Mouse (Mus musculus) MEL (cell line): ENCODE measurements around the gene Mphosph6.

ENCODE experiments used
- CHD2 ChIP-seq: IDR thresholded peaks from 2 replicates; pipeline ENCODE4 v1.6.1; 2011; ENCODE audit warnings: low read length, improper control_type of control experiment
- CTCF ChIP-seq, 3 experiments: IDR thresholded peaks in 2 of 3; conservative IDR thresholded peaks in 1 of 3; 2 replicates each; pipeline ENCODE4 v1.5.1; 2011 to 2012; ENCODE audit warnings: low read length in 3 of 3, low read depth in 2 of 3, mild to moderate bottlenecking in 2 of 3, improper control_type of control experiment in 1 of 3, inconsistent platforms in 1 of 3, mixed read lengths in 1 of 3, moderate library complexity in 1 of 3; ENCODE audit not compliant: control insufficient read depth in 1 of 3, insufficient read depth in 1 of 3, poor library complexity in 1 of 3, severe bottlenecking in 1 of 3
- ELF1 ChIP-seq: IDR thresholded peaks from 2 replicates; pipeline ENCODE4 v1.6.1; 2014; ENCODE audit warnings: low read depth, mild to moderate bottlenecking, inconsistent platforms, low read length, improper control_type of control experiment, moderate library complexity
- EP300 ChIP-seq, 2 experiments: IDR thresholded peaks; 2 replicates each; pipeline ENCODE4 v1.6.1; 2011; ENCODE audit warnings: improper control_type of control experiment in 2 of 2, low read length in 2 of 2, low read depth in 1 of 2, mild to moderate bottlenecking in 1 of 2
- KAT2A ChIP-seq: conservative IDR thresholded peaks from 2 replicates; pipeline ENCODE4 v1.6.1; 2012; ENCODE audit warnings: low read depth, low read length, improper control_type of control experiment, inconsistent platforms
- MYB ChIP-seq: IDR thresholded peaks from 2 replicates; pipeline ENCODE4 v1.6.1; 2011; ENCODE audit warnings: mild to moderate bottlenecking, low read depth, low read length, improper control_type of control experiment
- NELFE ChIP-seq: IDR thresholded peaks from 2 replicates; pipeline ENCODE4 v1.6.1; 2011; ENCODE audit warnings: low read depth, low read length, improper control_type of control experiment
- POLR2A ChIP-seq, 2 experiments: IDR thresholded peaks; 2 replicates each; pipeline ENCODE4 v1.6.1; 2011 to 2012; ENCODE audit warnings: low read length in 2 of 2, mild to moderate bottlenecking in 2 of 2, control low read depth in 1 of 2, improper control_type of control experiment in 1 of 2, low read depth in 1 of 2, moderate library complexity in 1 of 2; ENCODE audit not compliant: control insufficient read depth in 1 of 2, insufficient read depth in 1 of 2, poor library complexity in 1 of 2
- SIN3A ChIP-seq: IDR thresholded peaks from 2 replicates; pipeline ENCODE4 v1.6.1; 2012; ENCODE audit warnings: low read length, improper control_type of control experiment, inconsistent platforms
- TAL1 ChIP-seq: IDR thresholded peaks from 2 replicates; pipeline ENCODE4 v1.6.1; 2012; ENCODE audit warnings: mild to moderate bottlenecking, inconsistent platforms, low read length, moderate library complexity, mixed read lengths
- USF1 ChIP-seq: IDR thresholded peaks from 2 replicates; pipeline ENCODE4 v1.6.1; 2014; ENCODE audit warnings: low read depth, mild to moderate bottlenecking, inconsistent platforms, low read length, improper control_type of control experiment, moderate library complexity
- ZMIZ1 ChIP-seq: IDR thresholded peaks from 2 replicates; pipeline ENCODE4 v1.6.1; 2012; ENCODE audit warnings: low read depth, mild to moderate bottlenecking, inconsistent platforms, low read length, improper control_type of control experiment, moderate library complexity
- ZNF384 ChIP-seq: IDR thresholded peaks from 2 replicates; pipeline ENCODE4 v1.6.1; 2012; ENCODE audit warnings: low read depth, mild to moderate bottlenecking, inconsistent platforms, low read length, improper control_type of control experiment

DNA sequence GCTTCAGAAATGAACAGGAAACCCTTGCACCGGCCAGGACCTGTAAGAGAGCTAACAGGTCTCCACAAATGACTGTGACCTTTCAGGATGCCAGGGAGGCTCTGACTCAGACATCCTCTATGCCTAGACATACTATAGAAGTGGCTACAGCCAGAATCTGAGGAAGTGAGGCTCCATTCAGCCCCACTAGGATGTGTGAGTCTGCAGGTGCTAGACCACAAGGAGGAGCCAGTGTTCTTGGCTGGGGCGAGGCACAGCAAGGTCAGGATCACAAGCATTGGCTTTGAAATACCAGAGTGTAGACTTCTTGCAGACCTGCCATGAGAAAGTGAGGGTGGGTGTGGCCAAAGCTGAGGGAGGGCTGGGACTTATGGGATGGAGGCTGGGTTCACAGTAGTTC is 29.1 kb downstream of the Mphosph6 start:
- no peak for TF ChIP-seq ELF1
- no peak for TF ChIP-seq USF1
- TF ChIP-seq CHD2 = no peak
- peak in 2 of 3 experiments; percentile 15 to 47; a peak in 3 of 6 replicates for TF ChIP-seq CTCF (IDR thresholded peaks at IDR 0.05 in 2 of 3, conservative IDR thresholded peaks at IDR 0.05 in 1 of 3; ENCODE audit: control insufficient read depth in 1 of 3, insufficient read depth in 1 of 3, low read depth in 2 of 3, low read length in 3 of 3, poor library complexity in 1 of 3, severe bottlenecking in 1 of 3)
- no peak for TF ChIP-seq MYB
- no peak for TF ChIP-seq KAT2A
- no peak for TF ChIP-seq TAL1
- TF ChIP-seq ZNF384 = no peak
- no peak for TF ChIP-seq POLR2A (IDR thresholded peaks at IDR 0.05; ENCODE audit: control insufficient read depth in 1 of 2, insufficient read depth in 1 of 2, low read depth in 1 of 2, low read length in 2 of 2, poor library complexity in 1 of 2)
- no peak for TF ChIP-seq EP300 (IDR thresholded peaks at IDR 0.05; ENCODE audit: low read depth in 1 of 2, low read length in 2 of 2)
- TF ChIP-seq SIN3A = no peak
- no peak for TF ChIP-seq ZMIZ1
- no peak for TF ChIP-seq NELFE
